Mouse (Mus musculus): ENCODE data around the gene Gast. TPM values are rescaled to one million over a fixed set of nuclear protein-coding genes. Genes with fewer than 3 reads are reported as not detected.

The Gast gene
- total RNA-seq, 1 experiment from 2014 or later, result not detected

Other genes starting within 250 kb of the Gast start
- gene Krt32, start 246.2 kb upstream of the Gast start, total RNA-seq (2017), result not detected in 2 replicates
- not detected in 2 replicates for gene Krt35, start 238.2 kb upstream of the Gast start, total RNA-seq (2017)
- gene Krt36, start 228.8 kb upstream of the Gast start, total RNA-seq (2017), result not detected in 2 replicates
- gene Krt13, start 212.8 kb upstream of the Gast start, total RNA-seq (2017), result not detected in 2 replicates
- not detected in 2 replicates for gene Krt15, start 198.5 kb upstream of the Gast start, total RNA-seq (2017)
- gene Krt19, start 185.7 kb upstream of the Gast start, total RNA-seq (2017), result not detected in 2 replicates
- not detected in 2 replicates for gene Krt9, start 141.2 kb upstream of the Gast start, total RNA-seq (2017)
- not detected in 2 replicates for gene Krt14, start 126.9 kb upstream of the Gast start, total RNA-seq (2017)
- not detected in 2 replicates for gene Krt16, start 85.5 kb upstream of the Gast start, total RNA-seq (2017)
- not detected in 2 replicates for gene Krt17, start 73.4 kb upstream of the Gast start, total RNA-seq (2017)
- gene Krt42, start 64.5 kb upstream of the Gast start, total RNA-seq (2017), result not detected in 2 replicates
- gene Eif1, start 14.5 kb upstream of the Gast start, total RNA-seq (2017), result 220 and 411 TPM in 2 replicates
- not detected in 2 replicates for gene Hap1, start 21.7 kb downstream of the Gast start, total RNA-seq (2017)
- 1.9 and 2.5 TPM in 2 replicates for gene Jup, start 63.4 kb downstream of the Gast start, total RNA-seq (2017)
- gene P3h4, start 80.4 kb downstream of the Gast start, total RNA-seq (2017), result 1.1 TPM in 1 of 2 replicates, not detected in the other
- gene Fkbp10, start 81.3 kb downstream of the Gast start, total RNA-seq (2017), result not detected in 2 replicates
- 33.1 and 47.7 TPM in 2 replicates for gene Nt5c3b, start 107.4 kb downstream of the Gast start, total RNA-seq (2017)
- not detected in 2 replicates for gene Klhl10, start 107.5 kb downstream of the Gast start, total RNA-seq (2017)
- 26.0 and 30.9 TPM in 2 replicates for gene Klhl11, start 138.3 kb downstream of the Gast start, total RNA-seq (2017)
- gene Acly, start 193.6 kb downstream of the Gast start, total RNA-seq (2017), result 85.6 and 95.4 TPM in 2 replicates
- gene Ttc25, start 211.2 kb downstream of the Gast start, total RNA-seq (2017), result 0.05 TPM in 1 of 2 replicates, not detected in the other
- gene Cnp, start 240.5 kb downstream of the Gast start, total RNA-seq (2017), result 34.8 and 36.4 TPM in 2 replicates

Measured in common myeloid progenitor, adult 5-6 weeks (primary cell).